Mouse (Mus musculus): ENCODE data around the gene Parpbp. TPM values are rescaled to one million over a fixed set of nuclear protein-coding genes. Genes with fewer than 3 reads are reported as not detected.

Gene Parpbp
- total RNA-seq, 1 experiment: 19.4 TPM

DNA sequence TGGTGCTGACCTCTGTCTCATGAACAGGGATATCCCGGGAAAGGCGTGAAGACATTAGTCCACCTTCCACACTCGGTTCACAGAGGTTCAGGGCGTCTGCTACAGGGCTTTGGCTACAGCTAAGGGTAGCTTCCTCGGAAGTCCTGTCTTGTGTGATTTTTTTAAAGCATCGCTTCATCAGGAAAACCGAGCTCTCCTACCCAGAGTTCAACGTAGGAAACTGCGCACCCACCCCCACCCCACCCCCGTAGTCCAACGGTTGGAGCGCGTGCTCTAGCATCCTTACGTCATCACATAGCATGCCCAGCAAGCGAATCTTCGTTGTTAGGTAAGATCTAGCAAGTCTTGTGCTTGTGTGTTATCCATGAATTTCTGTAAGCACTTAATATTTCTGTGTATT lies 11.1 kb downstream of the Parpbp start:
- no peak overlapping the region; the same call in 1 of the 2 replicates for H3K27ac ChIP-seq (ENCODE audit: insufficient read depth, low read depth, low read length, poor library complexity, severe bottlenecking)
- H3K36me3 ChIP-seq (ENCODE audit: control insufficient read depth, insufficient read depth, low read length, poor library complexity, severe bottlenecking): no peaks in the 10 kb centered on the region; the same call in 1 of the 2 replicates
- in situ Hi-C loops (cut with MboI; ENCODE audit: low sequenced_read_pairs in 2 of 2, unreplicated experiment in 2 of 2): no loop called here
- DNase-seq (ENCODE audit: low read depth, low spot score): no peak
- no peaks in the 10 kb centered on the region for H3K4me1 ChIP-seq (ENCODE audit: control insufficient read depth in 2 of 2, insufficient read depth in 2 of 2, low read length in 2 of 2, poor library complexity in 1 of 2)
- no peak overlapping the region for H3K4me3 ChIP-seq (ENCODE audit: insufficient read depth in 1 of 2, low read depth in 1 of 2, low read length in 2 of 2, poor library complexity in 1 of 2, severe bottlenecking in 1 of 2)
- TF ChIP-seq CHD2 (IDR thresholded peaks at IDR 0.05; ENCODE audit: low read depth, low read length): no peak
- TF ChIP-seq ZC3H11A (IDR thresholded peaks at IDR 0.05; ENCODE audit: borderline replicate concordance, low read depth, low read length): no peak
- TF ChIP-seq ZNF384 (IDR thresholded peaks at IDR 0.05; ENCODE audit: low read depth, low read length): no peak
- TF ChIP-seq HCFC1 (IDR thresholded peaks at IDR 0.05; ENCODE audit: borderline replicate concordance, insufficient read depth, low read length): no peak
- TF ChIP-seq MAFK (IDR thresholded peaks at IDR 0.05; ENCODE audit: insufficient read depth, low read depth, low read length): no peak
- no peaks in the 10 kb centered on the region for H3K9me3 ChIP-seq (ENCODE audit: control insufficient read depth, insufficient read depth, low read depth, low read length)
- H3K9ac ChIP-seq (ENCODE audit: insufficient read depth, low read depth, low read length, poor library complexity, severe bottlenecking): no peak overlapping the region

DNA sequence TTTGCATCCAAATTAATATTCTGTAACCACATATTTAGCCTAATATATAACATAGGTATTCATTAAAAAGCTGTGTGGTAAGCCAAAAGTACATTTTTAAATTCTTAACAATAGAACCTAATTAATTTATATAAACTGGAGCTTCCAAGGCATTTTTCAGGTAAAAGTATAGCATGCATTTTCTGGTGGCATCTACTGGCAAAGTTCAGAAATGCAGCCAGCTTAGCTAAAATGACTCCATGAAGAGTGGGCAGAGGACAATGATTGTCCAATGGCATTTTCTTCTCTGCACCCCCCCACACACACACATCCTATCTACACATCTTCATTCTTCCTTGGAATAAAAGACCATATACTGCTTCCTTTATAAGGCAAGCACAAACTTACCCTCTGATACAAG lies 27.0 kb downstream of the Parpbp start:
- H3K27ac ChIP-seq (ENCODE audit: insufficient read depth, low read depth, low read length, poor library complexity, severe bottlenecking): no peak overlapping the region
- H3K9ac ChIP-seq (ENCODE audit: insufficient read depth, low read depth, low read length, poor library complexity, severe bottlenecking): no peak overlapping the region
- no peak overlapping the region for H3K4me3 ChIP-seq (ENCODE audit: insufficient read depth in 1 of 2, low read depth in 1 of 2, low read length in 2 of 2, poor library complexity in 1 of 2, severe bottlenecking in 1 of 2)
- in situ Hi-C loops (cut with MboI; ENCODE audit: low sequenced_read_pairs in 2 of 2, unreplicated experiment in 2 of 2): no loop called here
- H3K36me3 ChIP-seq (ENCODE audit: control insufficient read depth, insufficient read depth, low read length, poor library complexity, severe bottlenecking): no peaks in the 10 kb centered on the region; the same call in 1 of the 2 replicates
- TF ChIP-seq ZC3H11A (IDR thresholded peaks at IDR 0.05; ENCODE audit: borderline replicate concordance, low read depth, low read length) (no peak), ZNF384 (IDR thresholded peaks at IDR 0.05; ENCODE audit: low read depth, low read length) (no peak), MAFK (IDR thresholded peaks at IDR 0.05; ENCODE audit: insufficient read depth, low read depth, low read length) (no peak), CHD2 (IDR thresholded peaks at IDR 0.05; ENCODE audit: low read depth, low read length) (no peak), HCFC1 (IDR thresholded peaks at IDR 0.05; ENCODE audit: borderline replicate concordance, insufficient read depth, low read length) (no peak)
- DNase-seq (ENCODE audit: low read depth, low spot score): no peak
- H3K4me1 ChIP-seq (ENCODE audit: control insufficient read depth in 2 of 2, insufficient read depth in 2 of 2, low read length in 2 of 2, poor library complexity in 1 of 2): no peaks in the 10 kb centered on the region
- H3K9me3 ChIP-seq (ENCODE audit: control insufficient read depth, insufficient read depth, low read depth, low read length): no peaks in the 10 kb centered on the region

DNA sequence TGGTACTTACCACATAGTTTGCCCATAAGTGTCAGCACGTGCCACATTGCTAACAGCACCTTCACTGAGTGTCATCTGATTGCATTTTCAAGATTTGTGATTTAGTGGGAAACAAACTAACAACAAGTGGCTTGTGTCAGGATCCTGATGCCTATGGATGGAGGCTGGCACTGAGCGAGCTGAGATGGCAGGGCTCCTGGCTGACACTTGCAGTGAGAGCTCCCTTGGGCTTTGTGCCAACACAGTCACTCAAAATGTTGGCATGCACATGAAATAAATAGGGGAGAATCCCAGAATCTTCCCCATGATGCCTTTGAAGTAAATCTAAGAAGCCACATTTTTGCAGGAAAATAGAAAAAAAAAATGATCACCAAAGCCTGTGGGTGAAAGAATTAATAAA lies 33.5 kb downstream of the Parpbp start:
- Histone ChIP-seq H3K27ac (ENCODE audit: insufficient read depth, low read depth, low read length, poor library complexity, severe bottlenecking) (no peak overlapping the region), H3K36me3 (ENCODE audit: control insufficient read depth, insufficient read depth, low read length, poor library complexity, severe bottlenecking) (no peaks in the 10 kb centered on the region; the same call in none of the 2 replicates), H3K4me3 (ENCODE audit: insufficient read depth in 1 of 2, low read depth in 1 of 2, low read length in 2 of 2, poor library complexity in 1 of 2, severe bottlenecking in 1 of 2) (no peak overlapping the region), H3K9ac (ENCODE audit: insufficient read depth, low read depth, low read length, poor library complexity, severe bottlenecking) (no peak overlapping the region), H3K9me3 (ENCODE audit: control insufficient read depth, insufficient read depth, low read depth, low read length) (no peaks in the 10 kb centered on the region), H3K4me1 (ENCODE audit: control insufficient read depth in 2 of 2, insufficient read depth in 2 of 2, low read length in 2 of 2, poor library complexity in 1 of 2) (no peaks in the 10 kb centered on the region)
- in situ Hi-C loops (cut with MboI; ENCODE audit: low sequenced_read_pairs in 2 of 2, unreplicated experiment in 2 of 2): no loop called here
- TF ChIP-seq HCFC1 (IDR thresholded peaks at IDR 0.05; ENCODE audit: borderline replicate concordance, insufficient read depth, low read length) (no peak), MAFK (IDR thresholded peaks at IDR 0.05; ENCODE audit: insufficient read depth, low read depth, low read length) (no peak), CHD2 (IDR thresholded peaks at IDR 0.05; ENCODE audit: low read depth, low read length) (no peak), ZC3H11A (IDR thresholded peaks at IDR 0.05; ENCODE audit: borderline replicate concordance, low read depth, low read length) (no peak), ZNF384 (IDR thresholded peaks at IDR 0.05; ENCODE audit: low read depth, low read length) (no peak)
- no peak for DNase-seq (ENCODE audit: low read depth, low spot score)

DNA sequence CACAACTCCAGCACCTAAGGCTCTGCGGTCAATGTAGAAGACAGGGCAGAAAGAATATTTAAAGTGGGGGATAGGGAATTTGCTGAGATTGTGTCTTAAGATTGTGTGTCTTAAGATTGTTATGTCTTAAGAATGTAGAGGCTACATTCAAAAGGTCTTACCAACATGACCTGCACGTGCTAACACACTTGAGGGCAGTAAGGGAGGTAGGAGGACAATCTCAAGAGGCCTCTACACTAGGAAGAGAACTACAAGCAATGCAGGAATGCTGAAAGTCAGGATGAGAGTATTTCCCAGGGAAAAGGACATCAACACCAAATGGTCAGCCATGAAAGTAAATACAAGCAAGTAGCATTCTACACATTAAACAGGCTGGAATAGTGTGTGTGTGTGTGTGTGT lies 40.6 kb downstream of the Parpbp start:
- H3K4me1 ChIP-seq (ENCODE audit: control insufficient read depth in 2 of 2, insufficient read depth in 2 of 2, low read length in 2 of 2, poor library complexity in 1 of 2): no peaks in the 10 kb centered on the region
- H3K9ac ChIP-seq (ENCODE audit: insufficient read depth, low read depth, low read length, poor library complexity, severe bottlenecking): no peak overlapping the region
- H3K4me3 ChIP-seq (ENCODE audit: insufficient read depth in 1 of 2, low read depth in 1 of 2, low read length in 2 of 2, poor library complexity in 1 of 2, severe bottlenecking in 1 of 2): no peak overlapping the region
- no peaks in the 10 kb centered on the region; the same call in 1 of the 2 replicates for H3K36me3 ChIP-seq (ENCODE audit: control insufficient read depth, insufficient read depth, low read length, poor library complexity, severe bottlenecking)
- TF ChIP-seq HCFC1 (IDR thresholded peaks at IDR 0.05; ENCODE audit: borderline replicate concordance, insufficient read depth, low read length) (no peak), MAFK (IDR thresholded peaks at IDR 0.05; ENCODE audit: insufficient read depth, low read depth, low read length) (no peak), ZNF384 (IDR thresholded peaks at IDR 0.05; ENCODE audit: low read depth, low read length) (no peak), CHD2 (IDR thresholded peaks at IDR 0.05; ENCODE audit: low read depth, low read length) (no peak), ZC3H11A (IDR thresholded peaks at IDR 0.05; ENCODE audit: borderline replicate concordance, low read depth, low read length) (no peak)
- DNase-seq (ENCODE audit: low read depth, low spot score): no peak
- H3K27ac ChIP-seq (ENCODE audit: insufficient read depth, low read depth, low read length, poor library complexity, severe bottlenecking): no peak overlapping the region
- H3K9me3 ChIP-seq (ENCODE audit: control insufficient read depth, insufficient read depth, low read depth, low read length): no peaks in the 10 kb centered on the region
- in situ Hi-C loops (cut with MboI; ENCODE audit: low sequenced_read_pairs in 2 of 2, unreplicated experiment in 2 of 2): no loop called here

DNA sequence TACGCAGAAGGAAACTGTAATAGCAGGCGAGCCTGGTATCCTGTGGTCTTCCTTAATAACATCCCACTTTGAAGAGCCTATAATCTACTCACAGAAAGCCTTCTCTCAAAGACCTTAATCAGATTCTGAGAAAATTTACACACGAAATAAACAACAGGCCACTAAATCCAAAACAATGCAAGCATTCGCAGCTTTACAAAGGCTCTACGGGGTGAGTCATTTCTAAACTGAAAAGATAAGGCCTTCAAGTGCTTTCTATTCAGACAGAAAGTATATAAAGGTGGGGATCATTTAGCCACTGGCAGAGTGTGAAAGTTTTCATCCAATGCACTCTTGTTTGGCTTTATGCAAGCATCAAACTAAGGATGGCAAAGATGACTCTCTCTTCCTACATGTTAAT lies 56.0 kb downstream of the Parpbp start, which contains the start of gene Pmch:
Gene Pmch (plus strand): TSS at position 301 of the 400 bp plus-strand sequence.
- TF ChIP-seq CHD2 (IDR thresholded peaks at IDR 0.05; ENCODE audit: low read depth, low read length) (no peak), ZNF384 (IDR thresholded peaks at IDR 0.05; ENCODE audit: low read depth, low read length) (no peak)
- no peak within 1 kb of the TSS for H3K4me3 ChIP-seq (ENCODE audit: insufficient read depth in 1 of 2, low read depth in 1 of 2, low read length in 2 of 2, poor library complexity in 1 of 2, severe bottlenecking in 1 of 2)
- H3K4me1 ChIP-seq (ENCODE audit: control insufficient read depth in 2 of 2, insufficient read depth in 2 of 2, low read length in 2 of 2, poor library complexity in 1 of 2): no peaks in the 10 kb centered on the region
- H3K9ac ChIP-seq (ENCODE audit: insufficient read depth, low read depth, low read length, poor library complexity, severe bottlenecking): no peak within 1 kb of the TSS
- H3K27ac ChIP-seq (ENCODE audit: insufficient read depth, low read depth, low read length, poor library complexity, severe bottlenecking): no peak within 1 kb of the TSS
- no peak for DNase-seq (ENCODE audit: low read depth, low spot score)
- 0 out of 2 replicates have a peak, but pooled peaks cover 2% of the 10 kb centered on the region for H3K36me3 ChIP-seq (ENCODE audit: control insufficient read depth, insufficient read depth, low read length, poor library complexity, severe bottlenecking)
- in situ Hi-C loops (cut with MboI; ENCODE audit: low sequenced_read_pairs in 2 of 2, unreplicated experiment in 2 of 2): no loop called here
- H3K9me3 ChIP-seq (ENCODE audit: control insufficient read depth, insufficient read depth, low read depth, low read length): no peaks in the 10 kb centered on the region

Measured in ES-E14 (cell line).